Mouse (Mus musculus) C2C12 (cell line): Measurements from ENCODE around the gene Luzp1.

Source experiments
- CEBPB ChIP-seq: IDR thresholded peaks from one replicate; pipeline ENCODE4 v1.6.1; 2011; ENCODE audit warnings: low read depth, mild to moderate bottlenecking, control low read depth, moderate library complexity
- CTCF ChIP-seq: IDR thresholded peaks from one replicate; pipeline ENCODE4 v1.5.1; 2011; ENCODE audit not compliant: control insufficient read depth, insufficient read depth, insufficient read length
- FOSL1 ChIP-seq: IDR thresholded peaks from one replicate; pipeline ENCODE4 v1.8.0; 2011; ENCODE audit warnings: mild to moderate bottlenecking, low read length; ENCODE audit not compliant: poor library complexity, insufficient read depth, severe bottlenecking
- MAX ChIP-seq: IDR thresholded peaks from one replicate; pipeline ENCODE4 v1.6.1; 2011; ENCODE audit warnings: mild to moderate bottlenecking, control low read depth
- MYOD1 ChIP-seq: IDR thresholded peaks from one replicate; pipeline ENCODE4 v1.6.1; 2011; ENCODE audit warnings: low read depth; ENCODE audit not compliant: control insufficient read depth, insufficient read length
- MYOG ChIP-seq: IDR thresholded peaks from one replicate; pipeline ENCODE4 v1.6.1; 2011; ENCODE audit not compliant: control insufficient read depth, insufficient read length; ENCODE audit errors: extremely low read depth
- USF1 ChIP-seq: IDR thresholded peaks from one replicate; pipeline ENCODE4 v1.6.1; 2011; ENCODE audit warnings: low read depth, mild to moderate bottlenecking, control low read depth, moderate library complexity

- no peak for TF ChIP-seq USF1
- TF ChIP-seq CTCF: no peak
- no peak for TF ChIP-seq MYOD1
- TF ChIP-seq CEBPB: no peak
- TF ChIP-seq MYOG: no peak
- TF ChIP-seq MAX: no peak
- TF ChIP-seq FOSL1: no peak
These were observed 112.3 kb downstream of the Luzp1 start for GRCm38 (mm10) chr4:136581885-136582284.
